Mouse (Mus musculus): ENCODE results near the gene Dnajb11.

Gene Dnajb11

DNA sequence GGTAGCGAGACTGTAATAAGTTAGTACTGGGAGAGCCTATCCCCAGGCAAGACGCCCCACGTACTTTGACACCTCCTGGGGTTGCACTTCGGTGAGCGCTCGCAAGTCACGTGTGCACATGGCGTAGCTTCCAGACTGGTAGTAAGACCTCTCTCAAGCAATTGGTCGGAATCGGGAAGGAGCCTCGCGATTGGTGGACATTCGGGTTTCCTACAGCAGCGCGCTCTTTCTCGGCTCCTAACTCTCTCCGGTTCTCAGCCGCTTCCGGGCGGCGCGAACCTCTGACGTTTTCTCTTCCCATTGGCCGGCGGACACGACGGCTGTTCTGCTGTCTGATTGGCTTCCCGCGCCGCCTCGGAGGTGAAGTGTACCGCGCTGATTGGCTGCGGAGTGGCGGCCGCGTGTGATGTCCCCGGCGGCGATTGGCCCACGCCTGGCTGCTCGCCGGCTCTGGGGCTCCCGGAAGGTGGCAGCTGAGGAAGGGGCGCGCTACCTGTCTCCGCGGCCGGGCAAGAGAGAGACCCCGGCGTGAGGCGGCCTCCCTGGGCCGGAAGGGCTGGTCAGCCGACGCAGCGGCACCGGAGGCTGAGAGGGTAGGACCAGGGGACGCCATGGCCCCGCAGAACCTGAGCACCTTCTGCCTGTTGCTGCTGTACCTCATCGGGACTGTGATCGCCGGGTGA, at the start of gene Dnajb11, which contains the start of gene Tbccd1:
Gene Dnajb11, plus strand, starts transcription at position 415 of the 683 bp plus-strand sequence.
Gene Tbccd1, minus strand, starts transcription at position 239 of the 683 bp plus-strand sequence.
- in situ Hi-C loops (cut with MseI, MboI), result no loop called here

DNA sequence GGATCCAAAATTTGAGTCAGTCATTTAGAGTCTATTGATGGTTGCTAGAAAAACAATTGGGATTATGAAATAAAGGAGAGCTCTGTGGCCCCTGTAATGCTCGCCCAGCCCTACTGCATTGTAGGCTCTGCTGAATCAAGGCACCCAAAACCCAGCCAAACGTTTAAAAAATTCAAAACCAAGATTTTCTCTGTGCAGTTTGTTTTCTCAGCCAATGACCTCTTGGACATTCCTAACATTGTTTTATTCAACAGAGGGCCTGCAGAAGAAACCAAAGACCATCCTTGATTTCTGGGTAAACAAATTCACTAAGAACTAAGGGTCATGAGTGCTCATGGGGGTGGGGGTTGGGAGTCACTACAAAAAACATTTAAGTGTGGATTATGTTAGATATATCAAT, 46.2 kb upstream of the Dnajb11 start, which contains the start of gene Crygs:
Gene Crygs, minus strand, starts transcription at position 101 of the 400 bp plus-strand sequence.
- in situ Hi-C loops (cut with MseI, MboI), result loop anchor here in 1 of 2 experiments (25.0 kb wide), 1 partner anchor 499 kb away; no protein-coding TSS in a partner anchor

DNA sequence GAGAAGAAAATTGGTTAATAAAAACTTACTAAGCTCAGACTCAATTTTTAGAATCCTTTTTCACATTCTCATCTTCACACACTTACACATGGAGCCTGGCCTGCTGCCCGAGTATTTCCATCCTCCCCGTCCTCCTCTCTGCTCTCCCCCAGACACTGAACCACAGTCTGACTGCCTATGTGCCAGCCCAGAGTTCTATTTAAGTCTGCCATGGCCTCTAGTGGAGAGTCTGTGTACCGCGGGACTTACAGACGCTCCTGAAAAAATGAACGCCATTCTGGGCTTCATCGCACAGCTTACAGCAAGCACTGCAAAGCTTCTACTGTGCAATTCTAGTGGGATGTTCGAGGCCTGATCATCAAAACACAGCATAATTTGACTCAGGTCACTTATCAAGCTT, 36.9 kb upstream of the Dnajb11 start:
- in situ Hi-C loops (cut with MseI, MboI), result loop anchor here in 1 of 2 experiments (25.0 kb wide), 1 partner anchor 508 kb away; no protein-coding TSS in a partner anchor

DNA sequence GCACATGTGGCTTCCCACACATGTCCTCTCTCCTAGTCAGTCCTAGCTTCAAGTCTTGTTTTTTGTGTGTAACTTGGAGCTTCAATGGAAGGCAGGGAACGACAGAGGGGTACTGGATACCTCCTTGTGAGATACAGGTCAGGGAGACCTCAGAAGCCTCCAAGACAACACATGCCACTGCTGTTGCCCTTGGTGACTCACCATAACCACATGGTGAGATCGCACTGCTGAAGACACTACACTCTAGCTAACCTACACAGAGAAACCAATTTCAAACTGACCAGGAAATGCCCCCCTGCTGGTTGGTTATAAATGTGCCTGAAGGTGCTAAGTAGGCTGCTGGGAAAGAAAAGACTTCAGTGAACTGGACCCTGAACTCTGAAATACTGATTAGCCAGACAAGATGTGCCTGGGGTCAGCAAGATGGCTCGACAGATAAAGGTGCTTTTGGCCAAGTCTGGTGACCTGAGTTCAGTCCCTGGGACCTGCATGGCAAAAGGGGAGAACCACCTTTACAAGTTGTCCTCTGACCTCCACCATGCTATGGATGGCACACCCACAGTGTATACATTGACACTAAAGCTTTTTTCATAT, 24.6 kb upstream of the Dnajb11 start:
- in situ Hi-C loops (cut with MseI, MboI), result no loop called here

DNA sequence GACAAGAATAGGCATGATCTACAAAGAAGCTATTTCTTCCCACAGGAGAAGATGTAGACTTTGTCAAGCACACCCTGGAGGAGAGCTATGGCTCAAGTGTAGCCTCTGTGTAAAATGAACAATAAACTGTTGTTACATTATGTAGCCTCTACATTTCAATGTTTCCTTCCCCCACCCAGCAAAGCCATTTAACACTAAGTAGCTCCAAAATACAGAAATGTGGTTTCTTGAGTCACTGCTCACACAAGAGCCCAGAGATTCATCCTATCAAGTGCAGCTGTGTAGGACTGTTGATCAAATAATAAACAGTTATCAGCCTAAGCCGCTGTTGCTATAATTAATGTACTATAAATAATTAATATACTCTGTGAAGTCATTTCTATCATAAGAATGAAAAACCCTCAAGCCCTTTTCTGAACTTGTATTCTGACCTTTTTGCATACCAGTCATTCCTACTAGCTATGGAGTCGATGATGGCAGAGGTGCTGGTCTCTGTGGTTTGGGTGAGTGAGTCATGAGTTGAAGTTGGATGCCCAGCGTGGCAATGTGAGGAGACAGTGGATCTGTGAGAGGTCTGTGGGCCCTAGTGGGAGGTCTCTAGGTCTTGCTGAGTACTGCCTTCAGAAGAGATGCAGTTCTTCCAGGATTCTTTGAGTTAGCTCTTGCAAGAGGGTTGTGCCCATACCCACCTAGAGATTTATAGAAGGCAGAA, 18.3 kb upstream of the Dnajb11 start:
- in situ Hi-C loops (cut with MseI, MboI), result no loop called here

DNA sequence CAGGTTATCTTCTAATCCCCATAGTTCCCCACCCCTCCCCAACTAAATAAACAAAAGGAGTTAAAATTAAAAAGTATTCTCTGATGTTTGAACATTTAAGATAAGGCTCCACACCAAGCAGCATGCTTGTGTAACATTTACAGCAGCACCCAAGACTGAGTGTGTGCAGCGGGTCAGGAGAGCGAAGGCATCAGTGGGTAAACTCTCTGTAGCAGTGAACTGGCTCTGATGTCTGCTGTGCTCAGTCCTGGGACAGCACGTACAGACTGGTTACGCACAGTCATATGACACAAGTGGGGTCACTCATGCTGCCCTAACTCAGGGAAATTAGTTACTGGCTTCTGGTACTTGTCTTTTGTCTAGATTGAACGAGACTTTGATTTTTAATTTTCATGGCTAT, 14.8 kb upstream of the Dnajb11 start:
- in situ Hi-C loops (cut with MseI, MboI), result no loop called here

DNA sequence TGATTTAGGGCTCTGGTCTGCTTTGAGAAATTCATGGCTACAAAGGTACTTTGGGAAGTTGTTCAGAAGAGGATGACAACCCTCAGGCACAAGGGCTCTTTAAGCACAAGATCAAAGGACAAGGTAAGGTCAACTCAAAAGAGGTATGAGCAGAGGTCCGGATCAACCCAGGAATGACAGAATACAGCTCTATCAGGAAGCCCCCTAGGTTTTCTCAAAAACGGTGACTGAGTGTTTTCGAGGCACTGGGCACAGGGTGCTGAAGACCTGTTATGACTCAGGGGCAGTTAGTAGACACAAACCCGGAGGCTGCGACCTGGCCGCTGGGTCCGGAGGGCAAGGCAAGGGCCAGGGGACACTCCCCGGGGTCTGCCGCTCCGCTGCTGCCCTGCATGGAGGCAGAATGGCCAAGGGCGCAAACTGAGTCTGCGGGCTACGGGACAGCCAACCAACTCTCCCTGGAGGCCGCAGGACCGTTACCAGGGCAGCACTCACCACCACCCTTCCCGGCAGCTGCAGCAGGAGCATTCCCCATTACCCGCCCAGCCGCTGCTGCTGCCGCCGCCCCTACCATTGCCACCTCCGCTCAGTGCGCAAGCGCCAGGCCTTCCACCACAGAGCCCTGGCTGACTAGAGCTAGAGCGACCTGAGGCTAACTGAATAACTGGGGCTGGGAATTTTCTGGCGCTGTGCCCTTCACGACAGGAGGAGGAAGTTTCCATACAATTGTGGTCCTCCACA, 13.4 kb upstream of the Dnajb11 start:
- in situ Hi-C loops (cut with MseI, MboI), result no loop called here

DNA sequence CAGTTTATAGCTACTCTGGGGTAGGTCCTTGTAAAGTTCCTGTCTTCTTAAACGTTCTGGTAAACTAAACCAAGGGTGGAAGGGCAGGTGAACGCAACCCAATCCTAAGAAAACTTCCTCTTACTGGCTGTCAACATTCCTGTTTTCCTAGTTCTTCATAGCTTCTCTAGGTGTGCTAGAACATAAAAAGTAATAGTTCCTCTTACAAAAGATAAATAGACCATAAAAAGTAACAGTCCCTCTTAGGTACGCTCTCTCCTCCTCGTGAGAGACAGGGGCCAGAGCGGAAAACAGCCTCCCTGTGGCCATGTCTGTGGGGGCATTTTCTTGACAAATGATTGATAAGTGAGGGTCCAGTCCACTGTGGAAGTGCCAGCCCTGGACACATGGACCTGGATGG, 12.8 kb upstream of the Dnajb11 start:
- in situ Hi-C loops (cut with MseI, MboI), result no loop called here

DNA sequence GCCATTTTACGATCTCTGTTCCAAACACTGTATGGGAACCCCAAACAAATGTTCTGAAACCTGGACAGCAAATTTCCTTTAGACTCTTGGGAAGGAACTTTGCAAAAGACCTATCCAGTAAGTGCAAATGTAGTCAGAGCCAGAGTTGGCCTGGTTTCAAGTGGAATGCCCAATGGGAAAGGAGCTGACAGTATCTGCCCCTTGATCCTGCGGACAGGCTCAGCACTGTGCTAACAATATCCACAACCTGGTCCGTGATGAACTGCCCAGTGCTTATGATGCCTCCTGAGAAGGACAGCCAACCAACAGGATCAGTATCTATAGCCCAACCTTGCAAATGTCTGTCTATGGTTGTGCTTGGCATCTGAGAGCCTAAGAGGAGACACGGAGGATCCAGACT, 12.2 kb upstream of the Dnajb11 start:
- in situ Hi-C loops (cut with MseI, MboI), result no loop called here

DNA sequence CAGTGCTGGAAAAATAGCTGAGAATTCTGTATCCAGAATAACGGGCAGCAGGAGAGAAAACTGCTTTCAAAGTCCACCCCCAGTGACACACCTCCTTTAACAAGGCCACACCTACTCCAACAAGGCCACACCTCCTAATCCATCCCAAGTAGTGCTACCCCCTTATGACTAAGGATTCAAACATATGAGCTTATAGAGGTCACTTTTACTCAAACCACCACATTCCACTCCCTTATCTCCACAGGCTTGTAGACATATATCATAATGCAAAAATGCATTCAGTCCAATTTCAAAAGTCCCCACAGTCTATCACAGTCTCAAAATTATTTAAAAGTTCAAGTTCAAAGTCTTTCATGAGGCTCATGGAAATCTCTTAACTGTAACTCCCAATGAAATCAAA, 10.0 kb upstream of the Dnajb11 start:
- in situ Hi-C loops (cut with MseI, MboI), result no loop called here

DNA sequence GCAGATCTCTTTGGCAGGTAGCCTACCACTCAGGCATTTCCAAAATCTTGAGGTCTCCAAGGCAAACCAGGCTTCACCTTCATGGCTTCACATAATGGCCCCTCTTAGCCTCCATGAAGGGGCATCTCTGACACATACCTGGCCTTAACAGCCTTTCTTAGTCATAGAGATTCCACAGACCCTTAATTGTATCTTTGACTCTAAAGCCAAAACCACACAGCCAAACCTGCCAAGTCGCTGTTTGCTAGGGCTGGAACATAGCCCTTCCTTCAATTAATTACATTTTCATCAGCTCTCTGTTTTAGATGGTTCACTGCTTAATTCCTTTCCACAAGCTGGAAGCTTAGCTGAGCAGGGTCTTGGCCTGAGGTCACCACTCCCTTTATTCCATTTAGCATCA, 9.3 kb upstream of the Dnajb11 start:
- in situ Hi-C loops (cut with MseI, MboI), result no loop called here

DNA sequence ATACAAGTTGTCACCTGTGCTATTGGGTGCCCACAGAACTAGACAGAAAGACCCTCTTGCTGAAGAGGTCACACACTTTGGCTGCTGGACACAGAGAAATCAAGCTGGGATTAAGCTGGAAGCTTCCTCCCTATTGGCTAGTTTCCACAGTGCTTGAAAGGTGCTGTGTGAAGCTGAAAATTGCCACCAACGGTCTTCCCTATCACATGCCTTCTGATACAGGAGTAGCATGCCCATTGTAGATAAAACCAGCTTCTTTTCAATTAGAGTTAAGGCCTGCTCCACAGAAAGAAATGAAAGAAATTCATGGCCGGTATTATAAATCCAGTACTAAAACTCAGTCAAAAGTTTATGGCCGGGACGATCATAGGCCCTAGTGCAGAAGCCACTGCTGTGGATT, 4.9 kb upstream of the Dnajb11 start:
- in situ Hi-C loops (cut with MseI, MboI), result no loop called here

DNA sequence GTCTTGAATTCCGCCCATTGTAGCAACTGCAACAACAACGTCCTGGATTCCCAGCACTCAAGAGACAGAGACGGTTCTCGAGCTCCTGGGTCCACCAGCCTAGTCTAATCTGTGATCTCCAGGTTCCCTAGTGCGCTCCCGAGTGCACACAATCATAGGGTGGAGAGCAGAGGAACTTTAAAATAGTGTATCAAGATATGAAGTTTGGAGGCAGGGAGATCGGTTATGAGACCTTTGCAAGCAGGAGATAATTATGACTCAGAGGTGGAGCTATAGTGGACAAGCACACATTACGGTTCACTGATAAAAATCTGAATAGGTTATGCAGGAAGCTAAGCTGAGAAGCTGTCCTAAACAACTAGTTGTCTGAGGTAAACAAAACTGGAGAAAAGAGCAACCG, 872 bp upstream of the Dnajb11 start:
- in situ Hi-C loops (cut with MseI, MboI), result no loop called here

DNA sequence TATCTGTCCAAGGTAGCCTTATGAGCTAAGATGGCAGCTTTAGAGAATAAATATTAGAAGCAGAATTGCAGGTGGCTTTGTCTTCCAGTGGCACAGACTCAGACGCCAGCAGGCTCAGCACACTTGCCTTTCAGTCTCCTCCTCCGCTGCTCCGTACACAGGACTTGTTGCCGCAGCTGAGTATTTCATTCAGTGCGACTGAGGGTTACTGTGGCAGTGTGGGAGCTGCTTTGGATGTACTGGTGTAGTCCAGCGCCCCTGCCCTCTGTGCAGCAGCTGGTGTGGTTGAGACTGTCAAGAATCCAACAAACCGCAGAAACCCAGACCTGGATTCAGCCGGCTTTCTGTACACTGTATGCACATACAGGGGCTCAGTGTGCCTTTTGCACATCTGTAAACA, 14.8 kb downstream of the Dnajb11 start:
- in situ Hi-C loops (cut with MseI, MboI), result loop anchor here in 1 of 2 experiments (10.0 kb wide), 2 partner anchors 172 to 262 kb away; no protein-coding TSS in a partner anchor

DNA sequence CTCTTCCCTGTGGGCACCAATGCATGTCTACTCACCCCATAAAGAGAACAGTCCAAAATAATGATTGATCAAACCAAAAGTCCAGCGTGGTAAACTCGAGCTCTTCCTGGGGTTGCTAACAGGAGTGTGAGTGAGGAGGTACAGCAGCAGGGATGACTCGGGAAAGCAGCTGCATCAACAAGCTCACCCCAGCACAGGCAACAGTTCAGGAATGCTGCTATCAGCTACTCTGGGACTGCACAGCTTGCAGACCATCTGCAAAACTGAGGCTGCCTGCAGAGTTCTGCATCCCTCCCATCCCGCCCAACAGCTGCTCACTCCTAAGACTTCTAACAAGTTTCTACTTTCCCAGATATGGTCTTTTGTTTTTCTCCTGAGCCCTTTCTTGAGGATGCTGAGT, 15.7 kb downstream of the Dnajb11 start:
- in situ Hi-C loops (cut with MseI, MboI), result loop anchor here in 1 of 2 experiments (10.0 kb wide), 2 partner anchors 171 to 261 kb away; no protein-coding TSS in a partner anchor

DNA sequence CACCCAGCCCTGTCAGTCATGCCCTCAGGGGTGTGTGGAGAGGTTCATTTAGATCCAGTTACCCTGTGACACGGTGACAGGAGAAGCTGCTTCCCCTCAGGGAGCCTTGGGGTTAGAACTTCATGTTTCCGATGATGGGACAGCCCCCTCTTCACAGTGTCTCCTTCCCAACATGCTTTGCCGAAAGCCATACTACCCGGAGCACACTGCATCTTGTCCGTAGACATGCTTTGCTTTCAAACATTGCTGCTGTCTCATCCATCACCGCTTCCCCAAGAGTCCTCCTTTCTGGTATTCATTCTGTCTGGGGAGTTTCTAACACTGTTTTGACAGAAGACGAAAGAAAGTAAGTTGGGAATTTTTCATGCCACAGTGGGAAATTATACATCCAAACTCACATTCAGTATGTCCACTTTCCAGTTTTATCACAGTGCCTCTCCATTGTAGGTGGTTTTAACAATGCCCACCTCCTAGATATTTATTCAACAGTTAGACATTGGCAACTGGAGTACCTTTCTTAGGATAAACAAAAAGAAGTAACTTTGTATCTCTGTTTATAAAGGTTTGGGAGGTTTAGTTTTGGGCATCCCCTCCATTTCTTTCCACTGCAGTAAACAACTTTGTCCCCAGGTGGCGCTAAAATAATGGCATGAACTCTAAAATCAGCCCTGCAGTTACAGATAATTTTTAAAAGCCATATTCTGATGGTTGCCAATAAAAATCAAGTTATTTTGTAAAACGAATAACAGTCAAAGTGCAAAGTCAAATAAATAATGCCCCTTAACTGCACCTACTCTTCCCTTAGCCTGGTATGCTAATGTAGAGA, 18.8 kb downstream of the Dnajb11 start:
- in situ Hi-C loops (cut with MseI, MboI), result loop anchor here (5.0 to 10.0 kb wide), 4 partner anchors 76 to 258 kb away; partner anchors contain the start of gene Hrg (in 2 of the 2)

DNA sequence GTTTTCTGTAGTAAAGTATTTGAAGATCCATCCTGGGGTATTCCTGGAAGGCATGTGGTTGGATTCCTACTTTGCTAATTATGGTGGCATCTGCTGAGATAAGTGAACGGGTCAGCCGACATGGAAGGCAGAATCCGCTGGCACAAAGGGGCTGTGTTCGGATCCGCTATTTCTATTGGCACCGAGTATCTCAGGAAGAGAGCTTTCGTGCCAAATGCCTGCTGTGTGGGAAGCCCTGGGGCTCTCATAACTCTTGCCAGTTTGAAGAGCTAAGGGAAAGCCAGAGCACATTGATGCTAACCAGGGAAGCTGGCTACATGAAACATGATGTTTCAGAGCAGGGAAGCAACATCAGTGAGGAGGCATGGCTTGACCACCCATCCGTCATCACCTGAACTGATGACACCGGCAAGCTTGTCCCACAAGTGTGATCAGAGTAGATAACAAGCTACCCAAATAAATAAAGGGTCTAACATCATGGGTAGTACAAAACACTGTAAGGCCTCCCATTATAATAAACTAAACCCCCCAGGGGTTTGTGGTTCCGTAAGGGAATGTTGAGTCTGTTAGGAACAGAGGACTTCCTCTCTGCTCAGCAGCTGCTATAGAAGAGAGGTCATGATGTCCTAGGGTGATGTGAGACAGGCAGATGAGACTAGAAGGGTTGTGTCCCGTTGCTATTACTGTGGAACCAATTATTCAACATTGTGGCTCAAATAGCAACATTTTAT, 20.2 kb downstream of the Dnajb11 start:
- in situ Hi-C loops (cut with MseI, MboI), result loop anchor here (5.0 to 10.0 kb wide), 4 partner anchors 74 to 257 kb away; partner anchors contain the start of gene Hrg (in 2 of the 2)

DNA sequence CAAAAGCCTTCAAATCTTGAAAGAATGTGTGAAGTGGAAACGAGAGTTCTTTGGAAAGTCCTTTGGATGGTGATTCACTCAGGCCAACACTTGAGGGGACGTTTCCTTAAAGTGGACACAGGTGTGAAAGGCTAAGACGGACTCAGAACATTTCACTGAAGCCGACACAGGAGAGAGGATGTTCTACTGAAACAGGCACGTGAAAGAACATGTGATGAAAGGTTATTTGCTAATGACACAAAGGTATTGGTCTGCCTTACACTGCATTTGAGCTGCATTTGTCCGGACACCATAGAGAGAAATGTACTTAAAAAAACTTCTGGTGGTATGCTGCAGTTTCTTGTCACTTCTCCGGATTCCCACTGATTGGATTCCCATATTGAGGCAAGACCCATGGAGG, 21.1 kb downstream of the Dnajb11 start:
- in situ Hi-C loops (cut with MseI, MboI), result loop anchor here (5.0 to 10.0 kb wide), 4 partner anchors 74 to 256 kb away; partner anchors contain the start of gene Hrg (in 2 of the 2)

DNA sequence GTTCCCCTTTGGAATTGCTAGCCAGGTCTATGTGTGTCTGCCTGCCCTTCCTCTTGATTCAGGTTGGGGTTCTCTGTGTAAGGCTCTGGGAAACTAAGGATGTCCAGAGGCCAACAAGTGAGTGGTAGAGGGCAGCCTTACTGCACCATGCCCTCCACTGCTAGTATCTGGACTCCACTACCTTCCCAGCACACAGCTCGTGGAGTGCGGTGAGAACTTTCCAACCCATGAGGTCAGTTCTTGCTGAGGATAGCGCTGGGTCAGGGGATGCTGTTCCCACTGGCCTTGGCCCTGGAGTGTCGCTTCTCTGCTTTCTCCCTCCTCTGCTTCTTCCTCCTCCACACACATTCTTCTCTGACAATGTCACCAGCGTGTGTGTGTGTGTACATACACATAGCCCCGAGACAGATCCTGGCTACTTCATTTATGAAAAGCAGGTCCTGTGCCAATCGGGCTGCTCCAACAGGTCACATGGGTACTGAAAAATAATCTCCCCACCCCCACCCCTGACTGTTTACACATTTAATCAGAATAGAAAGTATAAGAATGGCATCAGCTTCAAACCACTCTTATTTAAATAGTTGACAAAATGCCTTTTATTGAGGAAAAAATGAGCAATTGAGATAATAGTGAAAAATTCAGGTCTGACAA, 22.4 kb downstream of the Dnajb11 start:
- in situ Hi-C loops (cut with MseI, MboI), result loop anchor here (5.0 to 10.0 kb wide), 4 partner anchors 72 to 255 kb away; partner anchors contain the start of gene Hrg (in 2 of the 2)
